Mouse (Mus musculus) neural tube, embryonic 13.5 days (tissue): ENCODE measurements around the gene Rnase11. TPM values are rescaled to one million over a fixed set of nuclear protein-coding genes. Genes with fewer than 3 reads are reported as not detected.

ENCODE experiments used
- ATAC-seq: fragments of 200-750 bp; cut with Nextera tagmentation; 2 replicates; pipeline ENCODE4 v1.8.0; 2017; ENCODE audit warnings: low read depth, mild to moderate bottlenecking, moderate TSS enrichment, moderate library complexity
- H3K27ac ChIP-seq: fragments of 300-500 bp; sonication (generic); replicated peaks from 2 replicates; pipeline ENCODE4 v1.5.1; 2015; ENCODE audit warnings: moderate library complexity, mild to moderate bottlenecking, inconsistent platforms
- H3K27me3 ChIP-seq: fragments of 300-500 bp; sonication (generic); 2 replicates; pipeline ENCODE4 v1.6.1; 2015; ENCODE audit warnings: mild to moderate bottlenecking, inconsistent platforms
- H3K36me3 ChIP-seq: fragments of 300-500 bp; sonication (generic); 2 replicates; pipeline ENCODE4 v1.6.1; 2015; ENCODE audit warnings: mild to moderate bottlenecking, inconsistent platforms
- H3K4me1 ChIP-seq: fragments of 300-500 bp; sonication (generic); replicated peaks from 2 replicates; pipeline ENCODE4 v1.6.1; 2015; ENCODE audit warnings: inconsistent platforms
- H3K4me2 ChIP-seq: fragments of 300-500 bp; sonication (generic); 2 replicates; pipeline ENCODE4 v1.6.1; 2015; ENCODE audit warnings: inconsistent platforms, mild to moderate bottlenecking, moderate library complexity
- H3K4me3 ChIP-seq: fragments of 300-500 bp; sonication (generic); 2 replicates; pipeline ENCODE4 v1.5.1; 2015; ENCODE audit warnings: mild to moderate bottlenecking, inconsistent platforms
- H3K9ac ChIP-seq: fragments of 300-500 bp; sonication (generic); 2 replicates; pipeline ENCODE4 v1.6.1; 2015; ENCODE audit warnings: moderate library complexity, mild to moderate bottlenecking, inconsistent platforms
- H3K9me3 ChIP-seq: fragments of 300-500 bp; sonication (generic); 2 replicates; pipeline ENCODE4 v1.6.1; 2016; ENCODE audit warnings: inconsistent platforms
- WGBS: fragments of 180-500 bp; shearing (Covaris S2); methylation state at CpG from one replicate; pipeline ENCODE4 v1.1.7; 2015; 5-methylcytosine and 5-hydroxymethylcytosine counted together
- polyA plus RNA-seq: library from polyadenylated mRNA; unstranded; fragments of >200 nt; fragmentation: Nextera tagmentation; extraction: Ambion mirVana; gene quantifications from 2 replicates; pipeline ENCODE4 v1.2.1, GENCODE M21; 2015

The Rnase11 gene
- polyA plus RNA-seq, 1 experiment from 2014 or later: not detected

GRCm38 (mm10) chr14:51069617-51070016 is 19.7 kb upstream of the Rnase11 start:
- 89% methylated on average over 2 of the region's 2 CpGs for WGBS
- ATAC-seq: no peak

DNA sequence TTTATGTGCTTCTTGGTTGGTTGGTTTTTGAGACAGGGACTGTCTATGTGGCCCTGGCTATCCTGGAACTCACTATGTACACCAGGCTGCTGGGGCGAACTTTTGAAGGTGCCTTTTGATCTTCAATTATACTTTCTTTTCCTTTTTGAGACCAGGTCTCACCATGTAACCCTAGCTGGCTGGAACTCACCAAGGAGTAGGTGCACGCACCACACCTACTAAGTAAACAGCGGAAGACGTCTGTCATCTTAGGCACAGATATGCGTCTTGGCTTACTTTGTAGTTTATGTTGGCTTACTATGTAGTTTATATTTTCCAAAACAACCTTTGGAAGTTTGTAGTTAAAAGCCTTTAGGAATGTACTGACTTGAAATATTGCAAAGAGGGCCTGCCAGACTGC is 19.0 kb upstream of the Rnase11 start:
- Histone ChIP-seq H3K27me3 (peaks cover 3% of the 10 kb centered on the region; the same call in 1 of the 2 replicates), H3K4me1 (peaks cover 10% of the 10 kb centered on the region; the same call in 1 of the 2 replicates), H3K27ac (no peak overlapping the region), H3K4me2 (no peak overlapping the region), H3K36me3 (no peaks in the 10 kb centered on the region), H3K4me3 (no peak overlapping the region), H3K9ac (no peak overlapping the region), H3K9me3 (no peaks in the 10 kb centered on the region)
- 86% methylated on average over 5 of the region's 5 CpGs for WGBS
- no peak for ATAC-seq

More at GRCm38 (mm10) chr14:51069617-51070016, 19.7 kb upstream of the Rnase11 start:
- Histone ChIP-seq H3K4me2 (no peak overlapping the region), H3K4me1 (peaks cover 10% of the 10 kb centered on the region; the same call in 1 of the 2 replicates), H3K9ac (no peak overlapping the region), H3K9me3 (no peaks in the 10 kb centered on the region), H3K36me3 (no peaks in the 10 kb centered on the region), H3K27me3 (peaks cover 3% of the 10 kb centered on the region; the same call in 1 of the 2 replicates), H3K27ac (no peak overlapping the region), H3K4me3 (no peak overlapping the region)

DNA sequence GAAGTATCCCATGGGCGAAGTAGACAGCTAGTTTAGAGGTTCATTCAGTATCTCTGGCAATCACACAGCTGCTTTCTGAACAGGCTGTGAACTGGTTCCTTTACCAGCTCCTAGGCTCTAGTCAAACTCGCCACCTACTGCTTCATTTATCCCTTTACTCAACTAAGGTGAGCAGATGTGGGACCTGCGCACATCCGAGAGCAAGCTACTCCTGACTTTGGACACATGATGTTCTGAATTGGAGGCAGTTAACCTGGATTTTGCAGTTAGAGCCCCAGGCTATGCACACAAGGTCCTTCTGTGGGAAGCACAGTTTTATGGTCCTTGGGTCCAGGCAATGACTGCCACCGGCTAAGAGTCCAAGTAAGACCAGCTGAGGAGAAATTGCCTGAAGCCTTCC is 10.8 kb upstream of the Rnase11 start:
- 85% methylated on average over 5 of the region's 5 CpGs for WGBS
- Histone ChIP-seq H3K4me2 (no peak overlapping the region), H3K9me3 (no peaks in the 10 kb centered on the region), H3K27ac (no peak overlapping the region), H3K36me3 (no peaks in the 10 kb centered on the region), H3K4me3 (no peak overlapping the region), H3K9ac (no peak overlapping the region), H3K27me3 (no peaks in the 10 kb centered on the region), H3K4me1 (no peaks in the 10 kb centered on the region; the same call in 1 of the 2 replicates)
- no peak for ATAC-seq

DNA sequence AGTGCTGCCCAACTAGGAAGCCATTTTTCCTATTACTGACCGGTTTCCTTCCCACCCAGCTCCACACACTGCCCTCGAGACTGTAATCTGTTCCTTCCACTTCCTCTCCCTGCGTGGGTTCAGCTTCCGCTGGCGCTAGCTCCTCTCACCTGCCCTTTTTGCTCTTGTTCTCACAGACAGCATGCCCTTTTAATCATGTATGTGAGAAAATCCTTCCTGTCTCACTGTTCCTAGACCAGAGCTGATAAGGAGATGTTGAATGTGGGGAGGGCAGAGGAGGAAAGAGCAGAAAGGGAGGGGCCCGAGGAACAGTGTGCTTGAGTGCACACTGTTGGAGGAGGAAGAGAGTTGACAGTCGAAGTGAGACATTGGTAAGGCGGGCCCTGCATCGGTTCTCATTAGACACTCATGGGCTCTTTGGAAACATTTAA is 7.5 kb upstream of the Rnase11 start, which contains the start of gene Rnase12:
Gene Rnase12 (minus strand): TSS at position 261 of the 431 bp plus-strand sequence.
- no peak within 1 kb of the TSS for H3K27ac ChIP-seq
- H3K9ac ChIP-seq: no peak within 1 kb of the TSS
- no peaks in the 10 kb centered on the region for H3K27me3 ChIP-seq
- no peaks in the 10 kb centered on the region for H3K36me3 ChIP-seq
- no peak within 1 kb of the TSS for H3K4me3 ChIP-seq
- H3K4me2 ChIP-seq: no peak within 1 kb of the TSS
- no peaks in the 10 kb centered on the region for H3K9me3 ChIP-seq
- WGBS: 77% methylated on average over 9 of the region's 9 CpGs
- H3K4me1 ChIP-seq: peaks cover 12% of the 10 kb centered on the region
- no peak for ATAC-seq

DNA sequence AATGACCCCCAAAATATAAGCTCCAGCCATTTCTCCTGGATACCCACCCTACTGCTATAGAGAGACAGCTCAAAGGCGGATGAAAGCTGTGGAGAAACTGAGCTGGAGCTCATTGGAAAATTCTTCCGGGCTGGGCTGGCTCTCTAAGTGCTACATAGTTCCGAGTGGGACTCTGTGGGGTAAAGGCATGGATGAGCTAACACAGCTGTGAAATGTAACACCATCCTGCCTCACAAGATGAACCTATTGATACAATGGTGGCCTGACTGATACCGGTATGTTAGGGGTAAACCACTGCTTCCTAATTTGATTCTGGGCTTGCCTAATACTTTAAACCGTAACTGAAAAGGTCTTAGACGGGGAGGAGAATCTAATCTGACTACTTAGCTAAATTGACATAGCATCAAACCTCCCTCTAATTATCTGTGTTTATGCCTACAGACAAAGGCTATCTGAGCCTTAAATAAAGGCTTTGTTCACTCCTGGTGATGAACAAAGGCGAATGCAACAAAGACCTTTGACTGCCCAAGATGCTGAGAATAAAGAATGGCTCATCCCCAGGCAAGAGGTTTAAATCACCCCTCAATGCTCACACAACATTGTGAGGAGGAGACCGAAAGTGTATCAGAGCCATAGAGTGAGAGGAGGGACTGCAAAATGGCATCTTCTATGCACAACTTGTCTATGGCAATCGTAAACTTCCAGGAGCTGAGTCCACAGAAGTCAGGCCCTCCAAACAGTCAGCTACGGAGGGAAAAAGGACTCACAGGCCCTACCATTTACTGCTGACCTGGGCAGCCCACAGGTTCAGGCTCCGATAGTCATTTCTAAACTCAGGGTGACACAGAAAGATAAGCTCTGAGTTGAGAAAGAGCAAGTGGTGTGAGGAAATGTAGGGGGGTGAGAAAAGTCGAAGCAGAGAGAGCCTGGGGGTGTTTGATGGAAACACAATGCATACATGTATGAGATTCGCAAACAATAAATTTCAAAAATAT is 4.6 kb upstream of the Rnase11 start:
- WGBS: 28% methylated on average over 13 of the region's 13 CpGs

GRCm38 (mm10) chr14:51053176-51053575 is 3.2 kb upstream of the Rnase11 start:
- Histone ChIP-seq H3K9me3 (no peaks in the 10 kb centered on the region), H3K4me3 (no peak overlapping the region), H3K4me1 (peaks cover 12% of the 10 kb centered on the region; the same call in 1 of the 2 replicates), H3K27me3 (no peaks in the 10 kb centered on the region), H3K4me2 (no peak overlapping the region), H3K9ac (no peak overlapping the region), H3K27ac (no peak overlapping the region), H3K36me3 (no peaks in the 10 kb centered on the region)
- no peak for ATAC-seq
- 60% methylated on average over 5 of the region's 5 CpGs for WGBS

More for the DNA sequence above, 4.6 kb upstream of the Rnase11 start:
- H3K27me3 ChIP-seq: no peaks in the 10 kb centered on the region
- peaks cover 12% of the 10 kb centered on the region; the same call in 1 of the 2 replicates for H3K4me1 ChIP-seq
- no peak overlapping the region for H3K4me3 ChIP-seq
- H3K36me3 ChIP-seq: no peaks in the 10 kb centered on the region
- H3K27ac ChIP-seq: no peak overlapping the region
- H3K4me2 ChIP-seq: peak overlapping the region; percentile 5; the same call in 1 of the 2 replicates
- no peak overlapping the region for H3K9ac ChIP-seq
- no peaks in the 10 kb centered on the region for H3K9me3 ChIP-seq
- peak; percentile 23; the same call in 1 of the 2 replicates for ATAC-seq

DNA sequence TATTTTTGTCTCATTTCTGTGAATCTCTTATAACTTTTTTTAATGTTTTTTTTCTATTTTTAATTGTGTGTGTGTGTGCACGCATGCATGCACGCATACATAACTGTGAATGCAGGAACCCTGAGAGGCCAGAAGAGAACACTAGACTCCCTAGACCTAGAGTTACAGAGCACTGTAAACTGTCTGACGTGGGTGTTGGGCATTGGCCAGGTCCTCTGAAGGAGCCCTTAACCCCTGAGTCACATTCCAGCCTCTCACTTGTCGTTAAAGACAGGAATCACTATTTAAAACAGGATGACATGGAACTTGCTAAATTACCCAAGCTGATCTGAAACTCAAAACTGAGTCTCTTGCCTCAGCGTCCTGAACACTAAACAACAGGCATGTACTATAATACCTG is 2.0 kb upstream of the Rnase11 start:
- Histone ChIP-seq H3K9ac (no peak overlapping the region), H3K9me3 (no peaks in the 10 kb centered on the region), H3K27ac (no peak overlapping the region), H3K4me1 (peaks cover 12% of the 10 kb centered on the region; the same call in 1 of the 2 replicates), H3K27me3 (no peaks in the 10 kb centered on the region), H3K4me3 (no peak overlapping the region), H3K4me2 (no peak overlapping the region), H3K36me3 (no peaks in the 10 kb centered on the region)
- WGBS: 67% methylated on average over 5 of the region's 5 CpGs
- no peak for ATAC-seq

DNA sequence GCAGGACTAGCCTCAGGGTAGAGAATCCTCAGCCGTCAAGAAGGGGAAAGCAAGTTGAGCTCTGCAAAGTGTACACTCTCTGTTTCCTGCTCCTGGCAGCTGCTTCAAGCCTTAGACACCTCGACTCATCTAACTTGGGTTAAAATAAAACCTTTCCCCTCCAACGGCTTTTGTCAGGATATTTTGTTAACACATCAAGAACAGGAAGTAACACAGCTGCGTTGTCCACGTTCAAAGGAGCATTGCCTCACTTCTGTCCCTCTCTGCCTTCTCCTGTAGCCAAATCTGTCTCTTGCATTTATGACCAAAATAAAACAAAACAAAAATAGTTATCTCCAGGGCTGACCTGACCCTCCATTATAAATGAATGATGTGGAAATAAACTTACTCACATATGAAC is 2.1 kb downstream of the Rnase11 start:
- Histone ChIP-seq H3K4me1 (no peaks in the 10 kb centered on the region), H3K4me2 (no peak overlapping the region), H3K36me3 (no peaks in the 10 kb centered on the region), H3K9me3 (no peaks in the 10 kb centered on the region), H3K9ac (no peak overlapping the region), H3K27ac (no peak overlapping the region), H3K27me3 (no peaks in the 10 kb centered on the region), H3K4me3 (no peak overlapping the region)
- 72% methylated on average over 5 of the region's 5 CpGs for WGBS
- no peak for ATAC-seq

DNA sequence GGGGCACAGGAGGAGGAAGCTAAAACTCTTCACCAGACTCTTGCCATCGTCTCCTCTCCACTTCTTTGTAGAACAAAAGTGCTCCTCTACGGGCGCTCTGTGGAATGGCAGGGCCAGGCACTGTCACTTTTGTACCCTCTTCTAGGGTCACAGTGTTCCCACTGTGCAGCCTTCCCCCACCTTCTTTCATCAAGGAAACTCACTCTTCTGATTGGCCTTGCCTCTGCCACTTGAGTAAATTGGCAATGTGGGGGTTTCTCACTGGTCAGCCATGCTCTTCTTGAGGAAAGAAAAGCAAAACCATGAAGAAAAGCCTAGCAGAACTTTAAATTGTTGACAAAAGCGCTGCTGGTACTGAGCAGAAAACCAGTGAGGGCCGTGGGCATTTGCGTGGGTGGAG is 8.2 kb downstream of the Rnase11 start, which contains the start of gene Rnase9:
Gene Rnase9 (minus strand): TSS at position 101 of the 400 bp plus-strand sequence.
- Histone ChIP-seq H3K9me3 (no peaks in the 10 kb centered on the region), H3K4me1 (no peaks in the 10 kb centered on the region), H3K4me3 (no peak within 1 kb of the TSS), H3K4me2 (no peak within 1 kb of the TSS), H3K9ac (no peak within 1 kb of the TSS), H3K36me3 (no peaks in the 10 kb centered on the region), H3K27me3 (no peaks in the 10 kb centered on the region), H3K27ac (no peak within 1 kb of the TSS)
- ATAC-seq: no peak
- WGBS: 70% methylated on average over 6 of the region's 6 CpGs

DNA sequence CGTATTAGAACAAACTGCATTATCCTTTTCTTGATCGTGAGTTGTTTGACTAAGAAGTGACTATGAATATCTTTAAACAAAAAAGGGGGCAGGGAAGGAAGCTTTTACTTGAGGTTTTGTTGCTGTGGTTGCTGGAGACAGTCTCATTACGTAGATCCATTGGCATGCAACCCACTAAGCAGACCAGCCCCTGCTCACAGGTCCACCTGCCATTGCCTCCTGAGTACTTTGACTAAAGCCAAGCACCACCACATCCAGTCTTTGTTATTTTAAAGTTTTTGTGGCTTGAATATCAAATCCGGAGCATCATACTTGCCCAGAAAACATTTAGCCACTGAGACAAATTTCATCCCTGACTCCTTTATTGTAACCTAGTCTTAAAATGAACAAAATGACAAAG is 13.7 kb downstream of the Rnase11 start:
- Histone ChIP-seq H3K4me2 (no peak overlapping the region), H3K36me3 (no peaks in the 10 kb centered on the region), H3K4me1 (no peaks in the 10 kb centered on the region), H3K27me3 (no peaks in the 10 kb centered on the region), H3K27ac (no peak overlapping the region), H3K9me3 (no peaks in the 10 kb centered on the region), H3K9ac (no peak overlapping the region), H3K4me3 (no peak overlapping the region)
- 84% methylated on average over 4 of the region's 4 CpGs for WGBS
- ATAC-seq: no peak

- Histone ChIP-seq H3K27ac (no peak overlapping the region), H3K9ac (no peak overlapping the region), H3K27me3 (no peaks in the 10 kb centered on the region), H3K4me2 (no peak overlapping the region), H3K9me3 (no peaks in the 10 kb centered on the region), H3K4me3 (no peak overlapping the region), H3K4me1 (no peaks in the 10 kb centered on the region), H3K36me3 (no peaks in the 10 kb centered on the region)
- ATAC-seq: no peak
- WGBS: 40% methylated on average over 1 of the region's 1 CpGs
These were observed 14.8 kb downstream of the Rnase11 start for GRCm38 (mm10) chr14:51035206-51035605.

DNA sequence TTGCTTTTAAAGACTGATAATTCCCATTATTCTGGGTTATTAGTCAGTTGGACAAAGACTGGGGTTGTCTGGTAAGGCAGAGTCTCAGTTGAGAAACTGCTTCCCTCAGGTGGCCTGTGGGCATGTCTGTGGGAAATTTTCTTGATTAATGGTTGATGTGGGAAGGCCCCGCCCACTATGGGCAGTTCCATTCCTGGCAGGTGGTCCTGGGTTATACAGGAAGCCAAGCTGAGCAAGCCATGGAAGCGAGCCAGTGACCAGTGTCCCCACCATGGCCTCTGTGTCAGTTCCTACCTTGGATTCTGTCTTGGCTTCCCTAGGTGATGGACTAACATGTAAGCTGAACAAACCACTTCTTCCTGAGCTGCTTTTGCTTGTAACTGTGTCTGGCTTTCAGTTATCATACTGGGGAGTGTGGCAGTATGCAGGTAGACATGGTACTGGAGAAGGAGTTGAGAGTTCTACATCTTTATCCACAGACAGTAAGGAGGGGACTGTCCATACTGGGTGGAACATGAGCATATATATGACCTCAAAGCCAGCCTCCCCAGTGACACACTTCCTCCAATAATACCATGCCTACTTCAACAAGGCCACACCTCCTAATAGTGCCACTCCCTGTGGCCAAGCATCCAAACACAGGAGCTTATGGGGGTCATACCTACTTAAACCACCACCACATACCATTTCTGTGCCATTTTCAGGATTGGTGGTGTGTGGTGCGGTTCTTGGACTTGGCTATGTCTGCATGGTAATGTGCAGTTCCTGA is 22.4 kb downstream of the Rnase11 start:
- Histone ChIP-seq H3K36me3 (no peaks in the 10 kb centered on the region), H3K9me3 (no peaks in the 10 kb centered on the region), H3K27me3 (no peaks in the 10 kb centered on the region), H3K9ac (no peak overlapping the region), H3K4me3 (no peak overlapping the region), H3K4me1 (no peaks in the 10 kb centered on the region), H3K4me2 (no peak overlapping the region), H3K27ac (no peak overlapping the region)
- WGBS: 65% methylated on average over 3 of the region's 3 CpGs
- ATAC-seq: no peak
